Mouse (Mus musculus) cerebellum, adult 11-12 months (tissue): ENCODE measurements around the gene Actr10.

ENCODE experiments used
- DNase-seq: peaks from one replicate; pipeline ENCODE4 v3.0.0; 2022

Actr10 gene

GRCm38 (mm10) chr12:70937571-70938384 lies at the start of gene Actr10:
Gene Actr10, plus strand, starts transcription at chr12:70937857.
- peak; percentile 92 for DNase-seq

GRCm38 (mm10) chr12:70890405-70890804 lies 47.3 kb upstream of the Actr10 start:
- no peak for DNase-seq

- no peak for DNase-seq
Measured at GRCm38 (mm10) chr12:70890874-70891470, 46.7 kb upstream of the Actr10 start.

- DNase-seq = no peak
Measured at GRCm38 (mm10) chr12:70895275-70895674, 42.4 kb upstream of the Actr10 start.

- DNase-seq = no peak
Measured at GRCm38 (mm10) chr12:70896068-70896467, 41.6 kb upstream of the Actr10 start.

GRCm38 (mm10) chr12:70897434-70897833 lies 40.2 kb upstream of the Actr10 start:
- DNase-seq = no peak

- no peak for DNase-seq
Measured at GRCm38 (mm10) chr12:70898450-70898849, 39.2 kb upstream of the Actr10 start.

- DNase-seq = no peak
Measured at GRCm38 (mm10) chr12:70904471-70904870, 33.2 kb upstream of the Actr10 start.

GRCm38 (mm10) chr12:70906867-70907266 lies 30.8 kb upstream of the Actr10 start:
- no peak for DNase-seq

- DNase-seq = no peak
Measured at GRCm38 (mm10) chr12:70907651-70908050, 30.0 kb upstream of the Actr10 start.

- no peak for DNase-seq
Measured at GRCm38 (mm10) chr12:70908076-70908475, 29.6 kb upstream of the Actr10 start.

GRCm38 (mm10) chr12:70910241-70910720 lies 27.4 kb upstream of the Actr10 start:
- peak; percentile 61 for DNase-seq

- peak; percentile 69 for DNase-seq
Measured at GRCm38 (mm10) chr12:70911029-70911428, 26.6 kb upstream of the Actr10 start.

GRCm38 (mm10) chr12:70911676-70912379 lies 25.8 kb upstream of the Actr10 start:
- DNase-seq = no peak

GRCm38 (mm10) chr12:70913429-70913828 lies 24.2 kb upstream of the Actr10 start:
- no peak for DNase-seq

GRCm38 (mm10) chr12:70914387-70914786 lies 23.3 kb upstream of the Actr10 start:
- DNase-seq = no peak

GRCm38 (mm10) chr12:70929781-70930180 lies 7.9 kb upstream of the Actr10 start:
- DNase-seq = no peak

GRCm38 (mm10) chr12:70937150-70937549 lies 507 bp upstream of the Actr10 start:
- peak; percentile 41 for DNase-seq

GRCm38 (mm10) chr12:70940806-70941205 lies 3.1 kb downstream of the Actr10 start:
- DNase-seq = no peak

GRCm38 (mm10) chr12:70944181-70944580 lies 6.5 kb downstream of the Actr10 start:
- no peak for DNase-seq

GRCm38 (mm10) chr12:70946585-70947256 lies 9.1 kb downstream of the Actr10 start:
- DNase-seq = no peak

GRCm38 (mm10) chr12:70958640-70959039 lies 21.0 kb downstream of the Actr10 start:
- DNase-seq = no peak

GRCm38 (mm10) chr12:70967581-70967980 lies 29.9 kb downstream of the Actr10 start:
- DNase-seq = peak; percentile 28
